15 mouse cellular contexts compared by ENCODE assay signal in the genomic region with DNA sequence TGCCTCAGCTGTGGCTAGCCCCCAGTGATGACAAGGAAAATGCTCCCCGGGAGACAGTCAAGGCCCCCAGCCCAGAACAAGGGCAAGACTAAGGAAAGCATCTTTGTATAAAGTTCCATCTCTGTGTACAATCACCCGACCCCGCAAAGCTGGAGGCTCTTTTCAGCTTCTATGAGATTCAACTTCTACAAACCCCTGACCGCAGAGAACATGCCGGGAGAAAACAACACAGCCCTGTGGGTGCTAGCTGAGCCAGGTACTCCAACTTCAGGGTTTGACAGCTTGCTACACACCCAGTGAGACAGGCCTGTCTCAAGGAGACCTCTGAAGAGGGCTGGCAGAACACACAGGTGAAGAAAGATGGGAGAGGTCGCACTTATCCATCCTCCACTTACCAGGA.
DNase-seq lines count a peak whose midpoint lies in the region; ATAC-seq lines count a peak whose summit lies in the region.
"Had no signal": no experiment of that assay in that cellular context is flagged by ENCODE, and none has a peak within 500 bp of the region (broad histone marks: within the 10 kb centered on the region; RNA-seq: fewer than 3 reads in every experiment).

No protein-coding gene starts in this region.

- no peaks in the 10 kb centered on the region for H3K27me3 ChIP-seq in kidney, embryonic 15.5 days
- no peaks in the 10 kb centered on the region for H3K27me3 ChIP-seq in embryonic facial prominence, embryonic 13.5 days
- H3K27me3 ChIP-seq in hindbrain, embryonic 11.5 days (ENCODE audit: control insufficient read depth, insufficient read depth, low read length): no peaks in the 10 kb centered on the region
- H3K27me3 ChIP-seq in midbrain, embryonic 14.5 days (ENCODE audit: control insufficient read depth, insufficient read depth, low read length): no peaks in the 10 kb centered on the region
- H3K27me3 ChIP-seq: embryonic facial prominence, embryonic 15.5 days; limb, embryonic 13.5 days; stomach, embryonic 15.5 days had no signal

- H3K9me3 ChIP-seq in kidney, embryonic 15.5 days (replicated peaks): no peaks in the 10 kb centered on the region
- H3K9me3 ChIP-seq in embryonic facial prominence, embryonic 13.5 days: no peaks in the 10 kb centered on the region
- no peaks in the 10 kb centered on the region for H3K9me3 ChIP-seq in hindbrain, embryonic 11.5 days (ENCODE audit: control insufficient read depth, low read length)
- H3K9me3 ChIP-seq in midbrain, embryonic 14.5 days (ENCODE audit: control insufficient read depth, low read length): no peaks in the 10 kb centered on the region
- H3K9me3 ChIP-seq: embryonic facial prominence, embryonic 15.5 days; limb, embryonic 13.5 days; megakaryocyte, embryonic 14.5 days; stomach, embryonic 15.5 days had no signal

- H3K4me2 ChIP-seq in kidney, embryonic 15.5 days: peak overlapping the region; percentile 47; the same call in 1 of the 2 replicates
- H3K4me2 ChIP-seq in embryonic facial prominence, embryonic 13.5 days: peak overlapping the region; percentile 53
- H3K4me2 ChIP-seq in hindbrain, embryonic 11.5 days (replicated peaks; ENCODE audit: low read depth, low read length): no peak overlapping the region; the same call in 1 of the 2 replicates
- H3K4me2 ChIP-seq in midbrain, embryonic 14.5 days (ENCODE audit: low read length): peak overlapping the region; percentile 59

- no peak for DNase-seq in kidney, postnatal 25 days
- DNase-seq in hindbrain, embryonic 11.5 days (ENCODE audit: low spot score): no peak
- no peak for DNase-seq in midbrain, embryonic 14.5 days
- DNase-seq in thymus, postnatal 4 days: no peak
- DNase-seq in urinary bladder, adult 18-20 months (ENCODE audit: low spot score in 2 of 2): no peak
- DNase-seq in ovary, adult 18-20 months (ENCODE audit: low spot score): no peak
- DNase-seq: B cell, adult 2 months; thymus, postnatal 14 days had no signal

- WGBS in kidney, embryonic 15.5 days: 75% methylated on average over 6 of the region's 6 CpGs
- WGBS in embryonic facial prominence, embryonic 13.5 days: 55% methylated on average over 6 of the region's 6 CpGs
- 60% methylated on average over 6 of the region's 6 CpGs for WGBS in hindbrain, embryonic 11.5 days
- WGBS in midbrain, embryonic 14.5 days: 45% methylated on average over 6 of the region's 6 CpGs

- H3K4me3 ChIP-seq in kidney, embryonic 15.5 days (replicated peaks): no peak overlapping the region
- no peak overlapping the region; the same call in 1 of the 2 replicates for H3K4me3 ChIP-seq in embryonic facial prominence, embryonic 13.5 days
- H3K4me3 ChIP-seq in hindbrain, embryonic 11.5 days (ENCODE audit: low read depth, low read length): peak overlapping the region; percentile 20; the same call in 1 of the 2 replicates
- peak overlapping the region; percentile 38; the same call in 1 of the 2 replicates for H3K4me3 ChIP-seq in midbrain, embryonic 14.5 days (replicated peaks; ENCODE audit: low read depth, low read length)
- H3K4me3 ChIP-seq: megakaryocyte, embryonic 14.5 days; stomach, embryonic 15.5 days had no signal

- H3K4me1 ChIP-seq in kidney, embryonic 15.5 days: peaks cover 33% of the 10 kb centered on the region
- H3K4me1 ChIP-seq in embryonic facial prominence, embryonic 13.5 days: peaks cover 26% of the 10 kb centered on the region
- H3K4me1 ChIP-seq in hindbrain, embryonic 11.5 days (replicated peaks; ENCODE audit: control insufficient read depth, insufficient read depth, low read length): no peaks in the 10 kb centered on the region; the same call in 1 of the 2 replicates
- H3K4me1 ChIP-seq in midbrain, embryonic 14.5 days (ENCODE audit: control insufficient read depth, insufficient read depth, low read length): peaks cover 18% of the 10 kb centered on the region
- H3K4me1 ChIP-seq: megakaryocyte, embryonic 14.5 days had no signal

- no peak overlapping the region for H3K27ac ChIP-seq in kidney, embryonic 15.5 days
- peak overlapping the region; percentile 22; the same call in 1 of the 2 replicates for H3K27ac ChIP-seq in embryonic facial prominence, embryonic 13.5 days
- no peak overlapping the region for H3K27ac ChIP-seq in hindbrain, embryonic 11.5 days (ENCODE audit: low read depth, low read length)
- H3K27ac ChIP-seq in midbrain, embryonic 14.5 days (replicated peaks; ENCODE audit: low read depth, low read length): no peak overlapping the region
- H3K27ac ChIP-seq: embryonic facial prominence, embryonic 15.5 days; limb, embryonic 13.5 days; stomach, embryonic 15.5 days had no signal

- H3K36me3 ChIP-seq in kidney, embryonic 15.5 days: no peaks in the 10 kb centered on the region
- no peaks in the 10 kb centered on the region for H3K36me3 ChIP-seq in embryonic facial prominence, embryonic 13.5 days
- no peaks in the 10 kb centered on the region for H3K36me3 ChIP-seq in hindbrain, embryonic 11.5 days (ENCODE audit: control insufficient read depth, insufficient read depth, low read length)
- no peaks in the 10 kb centered on the region for H3K36me3 ChIP-seq in midbrain, embryonic 14.5 days (ENCODE audit: control insufficient read depth, insufficient read depth, low read length)
- H3K36me3 ChIP-seq: embryonic facial prominence, embryonic 15.5 days; limb, embryonic 13.5 days; stomach, embryonic 15.5 days had no signal

- H3K9ac ChIP-seq in kidney, embryonic 15.5 days: no peak overlapping the region
- peak overlapping the region; percentile 33; the same call in 1 of the 2 replicates for H3K9ac ChIP-seq in embryonic facial prominence, embryonic 13.5 days
- H3K9ac ChIP-seq in hindbrain, embryonic 11.5 days (ENCODE audit: low read depth, low read length): 0 out of 2 replicates have a peak overlapping the region, but pooled peaks have one; percentile 34
- peak overlapping the region; percentile 55; the same call in 1 of the 2 replicates for H3K9ac ChIP-seq in midbrain, embryonic 14.5 days (replicated peaks; ENCODE audit: low read length)
- H3K9ac ChIP-seq: embryonic facial prominence, embryonic 15.5 days; lung, embryonic 14.5 days; stomach, embryonic 15.5 days had no signal

- no peak for ATAC-seq in kidney, embryonic 15.5 days (replicated peaks; ENCODE audit: low FRiP score)
- ATAC-seq in embryonic facial prominence, embryonic 13.5 days (ENCODE audit: insufficient number of reproducible peaks, insufficient read depth, low FRiP score, low TSS enrichment, low read depth): no peak
- ATAC-seq in hindbrain, embryonic 11.5 days (ENCODE audit: low FRiP score): 0 out of 2 replicates have a peak, but pooled peaks have one; percentile 12
- ATAC-seq in midbrain, embryonic 14.5 days (ENCODE audit: low FRiP score, low TSS enrichment): no peak

Comparison
In these comparisons a context has a peak if more than half of its experiments do, and no peak if none do; other contexts are left out.
1. H3K4me3 ChIP-seq: peak in hindbrain, embryonic 11.5 days (single experiment) and midbrain, embryonic 14.5 days (single experiment); none in kidney, embryonic 15.5 days (single experiment) and embryonic facial prominence, embryonic 13.5 days (single experiment).